Mouse (Mus musculus): Measurements from ENCODE around the gene Ppp1r15b. TPM values are rescaled to one million over a fixed set of nuclear protein-coding genes. Genes with fewer than 3 reads are reported as not detected.

Gene Ppp1r15b
- polyA plus RNA-seq, 1 experiment: 31.7 TPM

DNA sequence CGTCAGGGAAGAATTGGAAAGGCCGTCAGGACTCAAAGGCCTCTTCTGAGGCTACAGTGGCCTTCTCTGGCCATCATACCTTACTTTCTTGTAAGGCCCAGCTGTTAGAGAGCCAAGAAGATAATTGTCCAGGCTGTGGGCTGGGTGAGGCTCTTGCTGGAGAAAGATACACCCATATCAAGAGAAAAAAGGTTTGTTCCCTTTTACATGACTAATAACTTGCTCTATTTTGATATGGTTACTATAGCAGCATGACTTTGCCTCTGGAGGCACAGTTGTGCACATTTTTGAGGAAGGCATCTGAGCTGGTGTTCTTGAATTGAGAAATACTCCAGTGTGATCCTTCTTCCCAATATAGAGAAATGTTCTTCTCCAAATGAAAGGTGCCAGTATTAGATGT, 2.5 kb downstream of the Ppp1r15b start:
- no peak for DNase-seq
- H3K4me3 ChIP-seq (replicated peaks; ENCODE audit: insufficient read depth, low read depth, low read length): peak overlapping the region; percentile 81
- no peaks in the 10 kb centered on the region for H3K27me3 ChIP-seq (ENCODE audit: control insufficient read depth, insufficient read depth, low read length)
- TF ChIP-seq POLR2A (IDR thresholded peaks at IDR 0.05; ENCODE audit: borderline replicate concordance, insufficient read depth, low read length): no peak
- no peak for TF ChIP-seq CTCF (IDR thresholded peaks at IDR 0.05; ENCODE audit: borderline replicate concordance, insufficient read depth, low read depth, low read length)
- 6% methylated on average over 2 of the region's 2 CpGs for WGBS
- no peaks in the 10 kb centered on the region; the same call in 1 of the 2 replicates for H3K4me1 ChIP-seq (ENCODE audit: control insufficient read depth, insufficient read depth, low read length)
- no peak overlapping the region for H3K27ac ChIP-seq (ENCODE audit: insufficient read depth, low read length)

DNA sequence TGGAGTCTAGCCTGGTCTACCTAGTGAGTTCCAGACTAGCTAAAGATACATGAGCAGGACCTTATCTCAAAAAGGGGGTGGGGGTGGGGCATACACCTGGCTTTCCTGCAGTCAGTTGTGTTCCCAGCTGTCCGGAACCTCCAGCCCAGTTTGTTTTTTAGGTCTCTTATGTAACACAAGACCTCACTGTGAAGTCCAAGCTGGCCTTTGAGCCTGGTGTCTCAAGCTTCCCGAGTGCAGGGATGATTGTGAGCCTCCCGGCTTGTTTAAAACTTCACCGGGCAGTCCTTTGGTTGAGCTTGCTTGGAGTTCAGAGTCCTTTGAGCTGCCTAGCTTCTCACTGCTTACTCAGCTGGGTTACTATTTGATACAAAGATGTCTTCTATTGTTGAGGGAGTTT, 3.1 kb downstream of the Ppp1r15b start:
- no peak for DNase-seq
- Histone ChIP-seq H3K27me3 (ENCODE audit: control insufficient read depth, insufficient read depth, low read length) (no peaks in the 10 kb centered on the region), H3K4me3 (replicated peaks; ENCODE audit: insufficient read depth, low read depth, low read length) (peak overlapping the region; percentile 81), H3K27ac (ENCODE audit: insufficient read depth, low read length) (no peak overlapping the region), H3K4me1 (ENCODE audit: control insufficient read depth, insufficient read depth, low read length) (no peaks in the 10 kb centered on the region; the same call in 1 of the 2 replicates)
- 0% methylated on average over 4 of the region's 4 CpGs for WGBS
- TF ChIP-seq CTCF (IDR thresholded peaks at IDR 0.05; ENCODE audit: borderline replicate concordance, insufficient read depth, low read depth, low read length): no peak
- no peak for TF ChIP-seq POLR2A (IDR thresholded peaks at IDR 0.05; ENCODE audit: borderline replicate concordance, insufficient read depth, low read length)

DNA sequence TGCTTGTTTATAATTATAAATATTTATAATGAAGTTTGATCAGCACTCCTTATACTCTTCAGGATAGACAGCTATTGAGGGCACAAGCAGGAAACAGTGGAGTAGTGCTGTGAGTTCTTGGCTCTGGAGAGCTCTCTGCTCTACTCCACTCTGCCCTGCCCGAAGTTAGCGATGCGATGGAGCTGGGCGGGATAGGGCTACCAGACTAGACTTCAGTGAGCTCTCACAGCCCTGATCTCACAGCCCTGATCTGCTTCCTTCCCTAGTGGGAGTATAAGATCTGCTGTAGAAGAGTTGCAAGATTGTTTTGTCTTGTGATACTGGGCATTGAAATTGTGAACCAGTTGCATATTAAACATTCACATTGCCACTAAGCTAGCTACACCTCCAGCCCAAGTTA, 3.9 kb downstream of the Ppp1r15b start:
- TF ChIP-seq CTCF (IDR thresholded peaks at IDR 0.05; ENCODE audit: borderline replicate concordance, insufficient read depth, low read depth, low read length): no peak
- TF ChIP-seq POLR2A (IDR thresholded peaks at IDR 0.05; ENCODE audit: borderline replicate concordance, insufficient read depth, low read length): no peak
- no peak overlapping the region for H3K27ac ChIP-seq (ENCODE audit: insufficient read depth, low read length)
- H3K4me1 ChIP-seq (ENCODE audit: control insufficient read depth, insufficient read depth, low read length): no peaks in the 10 kb centered on the region; the same call in 1 of the 2 replicates
- no peaks in the 10 kb centered on the region for H3K27me3 ChIP-seq (ENCODE audit: control insufficient read depth, insufficient read depth, low read length)
- DNase-seq: no peak
- peak overlapping the region; percentile 81 for H3K4me3 ChIP-seq (replicated peaks; ENCODE audit: insufficient read depth, low read depth, low read length)
- 2% methylated on average over 4 of the region's 4 CpGs for WGBS

DNA sequence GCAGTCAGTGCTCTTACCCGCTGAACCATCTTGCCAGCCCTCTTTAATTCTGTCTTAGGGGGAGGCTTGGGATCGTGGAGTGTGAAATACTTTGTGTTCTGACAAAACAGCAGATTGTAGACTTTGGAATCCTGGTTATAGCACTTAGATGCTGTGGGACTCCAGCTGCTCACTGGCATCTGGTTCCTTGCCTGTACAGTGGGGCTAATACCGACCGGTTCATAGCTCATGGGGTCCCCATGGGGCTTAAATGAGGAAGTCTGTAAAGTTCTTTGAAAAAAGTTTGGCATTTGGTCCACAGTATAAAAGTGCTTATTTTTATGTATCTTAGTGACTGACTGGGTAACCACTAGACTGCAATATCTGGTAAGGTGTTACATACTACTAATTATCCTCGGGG, 4.9 kb downstream of the Ppp1r15b start:
- WGBS: 22% methylated on average over 5 of the region's 5 CpGs
- Histone ChIP-seq H3K4me3 (replicated peaks; ENCODE audit: insufficient read depth, low read depth, low read length) (peak overlapping the region; percentile 35), H3K27me3 (ENCODE audit: control insufficient read depth, insufficient read depth, low read length) (no peaks in the 10 kb centered on the region), H3K4me1 (ENCODE audit: control insufficient read depth, insufficient read depth, low read length) (no peaks in the 10 kb centered on the region; the same call in 1 of the 2 replicates), H3K27ac (ENCODE audit: insufficient read depth, low read length) (no peak overlapping the region)
- DNase-seq: no peak
- TF ChIP-seq POLR2A (IDR thresholded peaks at IDR 0.05; ENCODE audit: borderline replicate concordance, insufficient read depth, low read length) (no peak), CTCF (IDR thresholded peaks at IDR 0.05; ENCODE audit: borderline replicate concordance, insufficient read depth, low read depth, low read length) (no peak)

DNA sequence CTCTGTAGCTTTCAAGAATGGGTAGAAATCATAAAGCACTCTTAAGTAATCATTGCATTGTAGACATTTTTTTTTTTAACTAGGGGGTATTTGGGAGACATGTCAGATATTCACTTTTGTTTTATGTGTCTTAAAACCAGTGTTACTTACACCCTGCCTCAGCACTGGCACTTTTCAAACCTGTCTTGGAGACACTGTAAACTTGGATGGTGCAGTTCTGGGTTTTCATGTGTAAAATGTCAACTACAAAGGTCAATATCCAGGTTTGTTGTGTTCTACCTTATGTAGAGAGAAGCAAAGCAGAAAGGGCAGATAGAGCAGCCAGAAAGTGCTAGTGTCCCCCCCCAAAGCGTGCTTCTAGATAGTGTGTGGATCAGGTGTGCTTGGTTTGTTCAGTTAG, 7.5 kb downstream of the Ppp1r15b start:
- Histone ChIP-seq H3K27me3 (ENCODE audit: control insufficient read depth, insufficient read depth, low read length) (no peaks in the 10 kb centered on the region), H3K4me1 (ENCODE audit: control insufficient read depth, insufficient read depth, low read length) (no peaks in the 10 kb centered on the region; the same call in 1 of the 2 replicates), H3K4me3 (replicated peaks; ENCODE audit: insufficient read depth, low read depth, low read length) (no peak overlapping the region), H3K27ac (ENCODE audit: insufficient read depth, low read length) (no peak overlapping the region)
- TF ChIP-seq CTCF (IDR thresholded peaks at IDR 0.05; ENCODE audit: borderline replicate concordance, insufficient read depth, low read depth, low read length): no peak
- no peak for TF ChIP-seq POLR2A (IDR thresholded peaks at IDR 0.05; ENCODE audit: borderline replicate concordance, insufficient read depth, low read length)
- 98% methylated on average over 1 of the region's 1 CpGs for WGBS
- no peak for DNase-seq

DNA sequence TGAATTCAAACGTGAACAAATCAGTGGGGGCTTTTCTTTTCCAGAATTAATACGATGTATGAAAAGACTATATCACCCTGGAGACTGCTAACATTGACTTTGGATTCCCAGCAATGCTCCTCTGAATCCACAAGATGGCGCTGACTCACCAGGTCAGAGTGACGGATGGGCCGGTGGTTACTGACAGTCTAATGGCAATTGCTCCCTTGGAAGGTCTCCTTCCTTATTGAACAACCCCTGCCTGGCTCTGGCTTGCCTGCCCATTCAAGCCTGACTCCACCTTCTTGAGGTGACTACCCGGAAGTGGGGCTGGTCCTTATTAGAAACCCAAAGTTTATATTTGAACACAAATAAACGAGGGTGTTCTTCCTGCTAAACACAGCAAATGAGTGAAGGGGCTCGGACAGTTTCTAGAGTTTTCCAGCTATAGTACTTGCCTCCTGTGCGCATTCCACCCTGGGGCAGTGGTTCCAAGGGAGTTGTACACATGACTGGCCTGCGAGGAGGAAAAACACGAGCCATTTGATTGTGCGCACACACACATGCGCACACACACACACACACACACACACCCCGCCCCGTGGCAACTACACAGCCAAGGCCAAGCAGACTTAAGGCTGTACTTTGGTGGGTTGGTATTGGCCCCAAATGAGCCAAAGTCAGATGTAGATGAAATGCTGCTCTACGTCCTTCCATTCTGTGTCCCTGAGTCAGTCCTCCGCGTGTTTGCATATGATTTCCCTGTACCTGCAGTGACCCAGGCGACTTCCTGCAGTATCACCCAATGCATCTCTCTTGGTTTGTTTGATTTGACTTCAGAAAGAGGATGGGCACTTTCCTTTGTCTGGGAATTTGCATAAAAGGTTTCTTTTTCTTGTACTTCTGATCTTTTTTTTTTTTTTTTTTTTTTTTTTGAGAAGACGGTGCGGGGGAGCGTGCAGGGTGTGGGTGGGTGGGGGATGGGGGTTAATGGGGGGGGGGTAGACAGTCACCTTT, 15.4 kb downstream of the Ppp1r15b start:
- DNase-seq: peak; percentile 55 to 58
- H3K27ac ChIP-seq (ENCODE audit: insufficient read depth, low read length): no peak overlapping the region
- 62% methylated on average over 22 of the region's 22 CpGs for WGBS
- no peaks in the 10 kb centered on the region for H3K27me3 ChIP-seq (ENCODE audit: control insufficient read depth, insufficient read depth, low read length)
- no peak overlapping the region for H3K4me3 ChIP-seq (replicated peaks; ENCODE audit: insufficient read depth, low read depth, low read length)
- TF ChIP-seq CTCF (IDR thresholded peaks at IDR 0.05; ENCODE audit: borderline replicate concordance, insufficient read depth, low read depth, low read length) (peak; percentile 92), POLR2A (IDR thresholded peaks at IDR 0.05; ENCODE audit: borderline replicate concordance, insufficient read depth, low read length) (no peak)
- H3K4me1 ChIP-seq (ENCODE audit: control insufficient read depth, insufficient read depth, low read length): no peaks in the 10 kb centered on the region

DNA sequence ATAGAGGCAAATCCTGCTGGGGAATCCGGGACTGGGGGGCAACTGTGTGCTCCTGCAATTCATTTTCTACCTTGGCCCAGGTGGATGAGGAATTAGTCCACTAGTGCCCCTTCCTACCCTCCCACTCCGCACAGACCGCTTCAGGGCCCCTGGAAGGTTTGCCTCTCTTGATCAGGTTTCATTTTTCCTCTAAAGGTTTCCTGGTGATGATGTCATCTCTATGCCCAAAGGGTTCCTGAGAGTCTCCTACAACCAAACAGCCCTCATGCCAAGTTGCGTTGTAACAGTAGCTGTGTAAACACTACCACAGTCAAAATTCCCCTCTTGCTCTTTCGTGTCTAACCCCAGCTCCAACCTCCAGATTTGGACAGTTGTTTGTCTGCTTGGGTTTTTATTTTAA, 16.4 kb downstream of the Ppp1r15b start:
- Histone ChIP-seq H3K4me1 (ENCODE audit: control insufficient read depth, insufficient read depth, low read length) (no peaks in the 10 kb centered on the region), H3K4me3 (replicated peaks; ENCODE audit: insufficient read depth, low read depth, low read length) (no peak overlapping the region), H3K27ac (ENCODE audit: insufficient read depth, low read length) (no peak overlapping the region), H3K27me3 (ENCODE audit: control insufficient read depth, insufficient read depth, low read length) (no peaks in the 10 kb centered on the region)
- WGBS: 85% methylated on average over 5 of the region's 5 CpGs
- DNase-seq: no peak
- TF ChIP-seq POLR2A (IDR thresholded peaks at IDR 0.05; ENCODE audit: borderline replicate concordance, insufficient read depth, low read length) (no peak), CTCF (IDR thresholded peaks at IDR 0.05; ENCODE audit: borderline replicate concordance, insufficient read depth, low read depth, low read length) (no peak)

DNA sequence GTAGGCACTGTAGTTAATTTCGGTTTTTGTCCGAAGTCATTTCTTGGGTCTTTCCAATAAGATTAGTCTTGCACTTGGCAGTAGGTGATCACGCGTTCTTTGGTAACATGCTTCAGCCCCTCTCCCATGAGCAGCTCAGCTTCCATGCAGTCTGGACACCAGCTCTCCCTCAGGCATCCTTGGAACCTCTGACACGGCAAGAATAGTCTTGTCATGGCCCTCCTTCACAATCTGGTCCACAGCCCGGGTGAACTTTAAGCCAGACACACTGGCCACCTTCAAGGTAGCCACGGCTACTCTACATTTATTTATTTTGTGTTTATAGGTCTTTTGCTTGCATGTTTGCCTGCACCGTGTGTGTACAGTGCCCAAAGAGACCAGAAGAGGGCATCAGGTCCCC, 17.2 kb downstream of the Ppp1r15b start:
- Histone ChIP-seq H3K4me1 (ENCODE audit: control insufficient read depth, insufficient read depth, low read length) (no peaks in the 10 kb centered on the region), H3K27me3 (ENCODE audit: control insufficient read depth, insufficient read depth, low read length) (no peaks in the 10 kb centered on the region), H3K27ac (ENCODE audit: insufficient read depth, low read length) (no peak overlapping the region), H3K4me3 (replicated peaks; ENCODE audit: insufficient read depth, low read depth, low read length) (no peak overlapping the region)
- DNase-seq: no peak
- TF ChIP-seq POLR2A (IDR thresholded peaks at IDR 0.05; ENCODE audit: borderline replicate concordance, insufficient read depth, low read length) (no peak), CTCF (IDR thresholded peaks at IDR 0.05; ENCODE audit: borderline replicate concordance, insufficient read depth, low read depth, low read length) (no peak)
- WGBS: 95% methylated on average over 8 of the region's 8 CpGs

All from cerebellum, adult 2 months (tissue).